Mouse (Mus musculus) heart, postnatal 0 days (tissue): ENCODE results near the gene Slc1a3.

Experiments
- CTCF ChIP-seq: IDR thresholded peaks from 2 replicates; pipeline ENCODE4 v1.5.1; 2016; ENCODE audit warnings: antibody characterized with exemption, control low read depth, low read depth
- EP300 ChIP-seq: IDR thresholded peaks from 2 replicates; pipeline ENCODE4 v1.6.1; 2016; ENCODE audit warnings: antibody characterized with exemption, low read depth

GRCm38 (mm10) chr15:8655251-8655650 is 55.3 kb downstream of the Slc1a3 start:
- TF ChIP-seq EP300 (no peak), CTCF (no peak)
